Mouse (Mus musculus): ENCODE results near the gene C4bp. TPM values are rescaled to one million over a fixed set of nuclear protein-coding genes. Genes with fewer than 3 reads are reported as not detected.

The C4bp gene
- polyA plus RNA-seq, 1 experiment: not detected

DNA sequence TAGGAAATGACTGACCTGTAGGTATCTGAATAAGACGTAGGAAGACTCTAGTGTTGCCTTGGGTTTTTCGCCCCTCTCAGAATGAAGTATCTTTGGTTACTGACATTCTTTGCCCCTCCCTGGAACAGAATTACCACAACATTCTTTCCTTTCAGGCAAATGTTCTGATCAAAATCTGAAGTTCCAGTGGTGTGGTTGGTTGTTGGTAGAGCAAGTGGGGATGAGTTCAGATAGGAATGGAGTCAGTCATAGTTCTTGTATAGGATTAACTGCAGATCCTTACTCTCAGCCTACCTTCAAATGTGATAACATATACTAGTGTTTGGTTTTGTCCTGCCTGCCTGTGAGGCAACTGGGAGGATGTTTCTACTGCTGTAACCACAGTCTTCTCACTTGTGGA lies 31.9 kb downstream of the C4bp start, which contains the start of gene Zp3r:
Zp3r (minus strand) TSS at position 101 of the 400 bp plus-strand sequence.
- Histone ChIP-seq H3K27me3 (ENCODE audit: control insufficient read depth, insufficient read depth, insufficient read length) (no peaks in the 10 kb centered on the region), H3ac (ENCODE audit: control insufficient read depth, insufficient read length) (no peak within 1 kb of the TSS), H3K79me2 (ENCODE audit: control insufficient read depth, insufficient read depth) (no peaks in the 10 kb centered on the region), H3K4me3 (no peak within 1 kb of the TSS), H3K36me3 (ENCODE audit: control insufficient read depth, insufficient read depth) (no peaks in the 10 kb centered on the region), H3K4me2 (ENCODE audit: low read depth) (no peak within 1 kb of the TSS)
- TF ChIP-seq MAX (IDR thresholded peaks at IDR 0.05; ENCODE audit: low read depth) (no peak), CEBPB (IDR thresholded peaks at IDR 0.05; ENCODE audit: insufficient read depth, poor library complexity, severe bottlenecking) (no peak), MYOG (IDR thresholded peaks at IDR 0.05; ENCODE audit: control insufficient read depth in 1 of 3, insufficient read depth in 1 of 3, insufficient read length in 2 of 3, low read depth in 2 of 3) (no peak), REST (IDR thresholded peaks at IDR 0.05; ENCODE audit: insufficient read depth, insufficient read length) (no peak), TCF12 (IDR thresholded peaks at IDR 0.05; ENCODE audit: insufficient read depth, poor library complexity, severe bottlenecking) (no peak)

DNA sequence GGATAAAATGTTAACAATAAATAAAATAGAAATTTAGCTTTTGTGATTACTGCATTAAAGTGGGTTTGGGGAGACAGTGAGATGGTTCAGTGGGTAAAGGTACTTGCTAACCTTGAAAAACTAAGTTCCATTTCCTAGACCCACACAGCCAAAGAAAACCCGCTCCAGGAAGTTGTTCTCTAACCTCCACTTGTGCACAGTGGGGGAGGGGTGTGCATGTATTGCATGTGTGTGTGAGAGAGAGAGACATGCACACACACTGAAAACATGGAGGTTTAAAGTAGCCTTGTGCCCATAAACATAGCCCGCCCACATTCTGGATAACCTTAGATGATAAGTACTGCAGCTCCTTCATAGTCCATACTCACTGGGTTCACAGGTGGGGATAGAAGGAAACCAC lies 65.1 kb downstream of the C4bp start:
- Histone ChIP-seq H3K79me2 (ENCODE audit: control insufficient read depth, insufficient read depth) (no peaks in the 10 kb centered on the region), H3ac (ENCODE audit: control insufficient read depth, insufficient read length) (no peak overlapping the region), H3K27me3 (ENCODE audit: control insufficient read depth, insufficient read depth, insufficient read length) (no peaks in the 10 kb centered on the region), H3K4me3 (no peak overlapping the region), H3K4me2 (ENCODE audit: low read depth) (no peak overlapping the region), H3K36me3 (ENCODE audit: control insufficient read depth, insufficient read depth) (no peaks in the 10 kb centered on the region)
- TF ChIP-seq CEBPB (IDR thresholded peaks at IDR 0.05; ENCODE audit: insufficient read depth, poor library complexity, severe bottlenecking) (no peak), MYOD1 (IDR thresholded peaks at IDR 0.05; ENCODE audit: control insufficient read depth in 1 of 3, insufficient read length in 2 of 3, low read depth in 2 of 3) (no peak), REST (IDR thresholded peaks at IDR 0.05; ENCODE audit: insufficient read depth, insufficient read length) (no peak), POLR2A (IDR thresholded peaks at IDR 0.05; ENCODE audit: insufficient read length, low read depth) (no peak), MYOG (IDR thresholded peaks at IDR 0.05; ENCODE audit: control insufficient read depth in 1 of 3, insufficient read depth in 1 of 3, insufficient read length in 2 of 3, low read depth in 2 of 3) (no peak), E2F4 (IDR thresholded peaks at IDR 0.05; ENCODE audit: insufficient read depth) (no peak), SRF (IDR thresholded peaks at IDR 0.05; ENCODE audit: control insufficient read depth, insufficient read length, low read depth) (no peak), MAX (IDR thresholded peaks at IDR 0.05; ENCODE audit: low read depth) (no peak), TCF12 (IDR thresholded peaks at IDR 0.05; ENCODE audit: insufficient read depth, poor library complexity, severe bottlenecking) (no peak), POLR2AphosphoS2 (IDR thresholded peaks at IDR 0.05; ENCODE audit: insufficient read length, low read depth) (no peak)

DNA sequence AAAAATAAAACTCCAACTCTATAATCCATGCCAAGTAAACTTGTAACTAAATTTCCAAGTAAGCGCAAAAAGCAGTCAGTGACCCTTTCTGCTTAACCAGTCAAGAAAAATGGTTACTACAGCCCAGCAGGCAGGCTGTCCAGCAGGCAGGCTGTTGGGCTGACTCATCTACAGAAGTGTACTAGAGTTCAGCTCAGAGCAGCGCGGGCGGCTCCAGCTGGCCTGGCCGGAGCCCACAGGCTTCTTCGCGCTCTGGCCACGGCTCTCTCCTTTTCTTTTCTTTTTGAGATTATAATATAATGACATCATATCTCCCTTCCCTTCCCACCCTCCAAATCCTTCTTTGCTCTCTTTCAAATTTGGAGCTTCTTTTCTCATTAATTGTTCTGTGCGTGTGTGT lies 72.8 kb downstream of the C4bp start:
- Histone ChIP-seq H3K79me2 (ENCODE audit: control insufficient read depth, insufficient read depth) (no peaks in the 10 kb centered on the region), H3K4me2 (ENCODE audit: low read depth) (peak overlapping the region; percentile 53), H3K27me3 (ENCODE audit: control insufficient read depth, insufficient read depth, insufficient read length) (no peaks in the 10 kb centered on the region), H3K4me3 (no peak overlapping the region), H3K36me3 (ENCODE audit: control insufficient read depth, insufficient read depth) (no peaks in the 10 kb centered on the region), H3ac (ENCODE audit: control insufficient read depth, insufficient read length) (no peak overlapping the region)
- TF ChIP-seq TCF12 (IDR thresholded peaks at IDR 0.05; ENCODE audit: insufficient read depth, poor library complexity, severe bottlenecking) (no peak), MYOD1 (IDR thresholded peaks at IDR 0.05; ENCODE audit: control insufficient read depth in 1 of 3, insufficient read length in 2 of 3, low read depth in 2 of 3) (peak in 1 of 3 experiments; percentile 55), MYOG (IDR thresholded peaks at IDR 0.05; ENCODE audit: control insufficient read depth in 1 of 3, insufficient read depth in 1 of 3, insufficient read length in 2 of 3, low read depth in 2 of 3) (peak in 1 of 3 experiments; percentile 4)

Other genes starting within 250 kb of the C4bp start
- not detected for gene Cd55b, start 238.6 kb downstream of the C4bp start, polyA plus RNA-seq (2012; fragmentation: generic; extraction: Trizol)
- gene Cd55, start 198.9 kb downstream of the C4bp start, polyA plus RNA-seq (2012; fragmentation: generic; extraction: Trizol): 3.8 TPM
- gene Zp3r, start 32.0 kb downstream of the C4bp start, polyA plus RNA-seq (2012; fragmentation: generic; extraction: Trizol): 0.06 TPM
- gene Gm29427, start 54.2 kb upstream of the C4bp start, polyA plus RNA-seq (2012; fragmentation: generic; extraction: Trizol): not detected
- 0.70 TPM for gene Yod1, start 55.7 kb upstream of the C4bp start, polyA plus RNA-seq (2012; fragmentation: generic; extraction: Trizol)
- 2.6 TPM for gene Pfkfb2, start 67.6 kb upstream of the C4bp start, polyA plus RNA-seq (2012; fragmentation: generic; extraction: Trizol)
- gene AA986860, start 70.3 kb upstream of the C4bp start, polyA plus RNA-seq (2012; fragmentation: generic; extraction: Trizol): 1.2 TPM
- not detected for gene Fcamr, start 139.3 kb upstream of the C4bp start, polyA plus RNA-seq (2012; fragmentation: generic; extraction: Trizol)
- 0.01 TPM for gene Pigr, start 165.1 kb upstream of the C4bp start, polyA plus RNA-seq (2012; fragmentation: generic; extraction: Trizol)
- not detected for gene Fcmr, start 204.0 kb upstream of the C4bp start, polyA plus RNA-seq (2012; fragmentation: generic; extraction: Trizol)
- gene Il24, start 225.8 kb upstream of the C4bp start, polyA plus RNA-seq (2012; fragmentation: generic; extraction: Trizol): not detected
- gene Il20, start 249.8 kb upstream of the C4bp start, polyA plus RNA-seq (2012; fragmentation: generic; extraction: Trizol): not detected

Measured in myocyte (in vitro differentiated cells).